Mouse (Mus musculus) spleen, adult 2 months (tissue): ENCODE results near the gene Gm3629.
"Not testable (repeated sequence)": the region's sequence is repeated elsewhere in the genome, so short reads cannot be mapped to it uniquely, and the experiment has no call there.

Experiments
- CTCF ChIP-seq: fragments of 200-500 bp; IDR thresholded peaks from 2 replicates; pipeline ENCODE4 v1.5.1; 2011; ENCODE audit warnings: mild to moderate bottlenecking, inconsistent platforms; ENCODE audit not compliant: insufficient read depth, insufficient read length, insufficient replicate concordance; ENCODE audit errors: extremely low read depth
- POLR2A ChIP-seq: fragments of 200-500 bp; IDR thresholded peaks from 2 replicates; pipeline ENCODE4 v1.6.1; 2011; ENCODE audit warnings: low read depth, low read length, inconsistent platforms

DNA sequence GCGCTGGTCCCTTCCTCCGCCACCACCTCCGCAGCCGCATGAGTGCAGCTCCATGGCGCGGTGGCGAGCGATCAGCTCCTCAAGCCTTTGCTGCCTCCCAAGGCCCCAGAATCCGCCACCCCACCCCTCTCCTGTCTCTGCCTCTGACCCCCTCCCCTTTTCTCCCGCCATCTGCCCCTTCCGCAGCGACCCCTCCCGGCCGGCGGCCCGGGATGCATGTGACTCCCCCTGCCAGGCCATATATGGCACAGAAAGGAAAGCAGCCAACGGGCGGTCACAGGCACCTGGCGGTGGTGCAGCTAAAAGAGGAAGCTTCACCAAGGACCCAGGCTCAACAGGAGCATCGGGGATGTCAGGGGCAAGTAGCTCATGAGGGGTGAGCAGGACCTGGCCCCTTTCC lies 14.6 kb upstream of the Gm3629 start:
- TF ChIP-seq CTCF, POLR2A: not testable (repeated sequence)
